Mouse (Mus musculus) heart, postnatal 0 days (tissue): ENCODE measurements around the gene Nup107.

Experiments used
- CTCF ChIP-seq: IDR thresholded peaks from 2 replicates; pipeline ENCODE4 v1.5.1; 2016; ENCODE audit warnings: antibody characterized with exemption, control low read depth, low read depth
- EP300 ChIP-seq: IDR thresholded peaks from 2 replicates; pipeline ENCODE4 v1.6.1; 2016; ENCODE audit warnings: antibody characterized with exemption, low read depth

DNA sequence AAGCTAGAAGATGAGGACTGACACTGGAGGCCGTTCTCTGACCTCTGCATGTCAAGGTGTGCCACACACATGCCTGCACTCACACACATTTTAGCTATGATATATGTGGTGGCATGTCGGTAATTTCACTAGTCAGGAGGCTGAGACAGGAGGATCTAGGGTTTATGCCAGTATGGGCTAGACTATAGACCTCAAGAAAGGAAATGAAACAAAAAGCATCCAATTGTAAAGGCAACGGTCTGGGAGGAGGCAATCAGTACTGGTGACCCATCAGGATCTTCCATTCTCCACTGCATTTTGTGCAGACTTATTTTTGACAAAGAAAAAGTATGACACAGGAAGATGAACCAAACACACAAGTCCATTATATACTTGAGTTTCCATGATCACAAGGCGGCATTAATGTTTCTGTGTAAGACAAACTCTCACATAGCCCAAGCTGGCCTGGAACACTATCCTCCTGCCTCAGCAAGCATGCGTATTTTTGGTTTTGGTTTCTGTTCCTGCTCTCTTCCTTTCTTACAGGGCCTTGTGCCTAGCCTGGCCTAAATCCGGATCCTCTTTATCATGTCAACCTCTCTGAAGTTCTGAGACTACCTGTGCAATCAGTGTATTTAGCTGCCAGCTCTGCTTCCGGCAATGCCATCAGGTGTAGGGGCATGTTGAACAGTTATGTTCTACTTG, 37.1 kb upstream of the Nup107 start:
- no peak for TF ChIP-seq CTCF
- no peak for TF ChIP-seq EP300
